Mouse (Mus musculus) lung, postnatal 4 days (tissue): ENCODE results near the gene Rnf24.
"Not testable (repeated sequence)": the region's sequence is repeated elsewhere in the genome, so short reads cannot be mapped to it uniquely, and the experiment has no call there.

ENCODE experiments used
- DNase-seq, 2 experiments: peaks; one replicate each; pipeline ENCODE4 v3.0.0; 2021

Rnf24 gene

DNA sequence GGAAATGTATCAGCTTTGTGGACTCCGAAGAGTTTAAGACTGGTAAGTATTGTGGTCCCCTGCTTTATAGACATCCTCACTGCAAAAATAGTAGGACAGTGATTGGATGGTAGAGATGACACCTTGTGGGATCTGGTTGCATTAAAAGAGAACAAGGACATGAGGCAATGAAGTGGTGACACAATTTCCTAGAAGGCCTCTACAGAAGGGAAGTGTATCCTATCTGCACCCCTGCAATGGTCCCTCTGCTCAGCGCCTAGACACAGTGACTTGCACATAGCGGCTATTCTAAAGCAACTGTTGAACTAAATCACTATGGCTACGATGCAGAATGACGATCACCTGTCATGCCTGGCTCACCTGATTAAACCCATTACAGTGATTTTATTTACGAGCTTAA, 15.1 kb downstream of the Rnf24 start:
- no peak for DNase-seq

DNA sequence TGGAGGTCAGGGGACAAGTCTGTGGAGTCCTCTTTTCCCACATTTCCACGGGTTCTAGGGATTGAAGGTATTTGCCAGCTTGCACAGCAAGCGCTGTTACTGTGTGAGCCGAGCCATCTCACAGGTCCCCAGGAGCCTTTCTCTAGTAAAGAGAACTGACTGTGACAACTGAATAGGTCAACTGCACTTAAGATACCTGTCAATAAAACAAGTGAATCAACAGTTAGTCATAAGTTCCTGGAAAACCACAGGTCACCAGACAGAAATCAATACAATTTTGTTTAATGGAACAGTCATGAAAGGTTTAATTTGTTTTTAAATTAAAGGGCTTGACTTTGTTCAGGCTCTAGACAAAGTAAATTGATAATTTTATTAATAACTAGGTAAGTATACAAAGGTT, 22.1 kb downstream of the Rnf24 start:
- no peak for DNase-seq

- DNase-seq: no peak
These were observed 23.7 kb downstream of the Rnf24 start for GRCm38 (mm10) chr2:131328981-131329380.

GRCm38 (mm10) chr2:131326044-131326443, 26.6 kb downstream of the Rnf24 start:
- no peak for DNase-seq

- no peak for DNase-seq
These were observed 29.0 kb downstream of the Rnf24 start for GRCm38 (mm10) chr2:131323675-131324074.

- DNase-seq: peak; percentile 62
These were observed 31.5 kb downstream of the Rnf24 start for GRCm38 (mm10) chr2:131321192-131321591.

GRCm38 (mm10) chr2:131319401-131319800, 33.3 kb downstream of the Rnf24 start:
- no peak for DNase-seq

- no peak for DNase-seq
These were observed 36.5 kb downstream of the Rnf24 start for GRCm38 (mm10) chr2:131316167-131316566.

DNA sequence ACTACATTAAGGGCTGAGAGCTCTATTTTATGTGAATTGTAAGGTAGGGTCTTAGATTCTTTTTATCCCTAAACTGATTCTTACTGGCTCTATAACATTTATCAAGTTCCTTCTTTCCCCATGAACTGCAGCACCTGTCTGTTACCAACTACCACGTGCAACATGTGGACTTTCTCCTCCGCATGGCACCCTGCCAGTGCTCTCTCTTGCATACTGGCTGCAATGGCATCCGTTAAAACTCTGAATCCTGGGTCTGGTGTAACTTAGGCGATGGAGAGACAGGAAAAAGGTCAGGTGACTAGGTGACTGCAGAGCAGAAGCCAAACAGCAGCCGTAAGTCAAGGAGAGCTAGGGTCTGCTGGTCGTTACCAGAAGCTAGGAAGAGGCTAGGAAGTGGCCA, 43.4 kb downstream of the Rnf24 start:
- DNase-seq: no peak

GRCm38 (mm10) chr2:131307822-131308221, 44.9 kb downstream of the Rnf24 start:
- no peak for DNase-seq

DNA sequence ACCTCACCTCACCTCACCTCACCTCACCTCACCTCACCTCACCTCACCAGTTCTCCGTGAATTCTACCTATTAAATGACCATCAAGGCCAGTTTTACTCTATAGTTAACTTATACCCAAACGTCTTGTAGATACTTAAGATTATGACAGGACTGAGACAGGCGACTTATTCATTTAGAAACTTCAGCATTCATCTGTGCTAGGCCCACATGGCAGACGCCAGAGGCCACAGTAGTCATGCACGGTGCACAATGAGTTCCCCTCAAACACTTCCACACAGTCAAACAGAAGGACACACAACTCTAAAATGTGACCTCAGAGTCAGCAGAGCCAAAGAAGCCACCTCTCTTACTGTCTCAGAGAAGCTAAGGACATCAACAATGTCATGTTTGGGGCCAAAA, 45.3 kb downstream of the Rnf24 start:
- no peak for DNase-seq

DNA sequence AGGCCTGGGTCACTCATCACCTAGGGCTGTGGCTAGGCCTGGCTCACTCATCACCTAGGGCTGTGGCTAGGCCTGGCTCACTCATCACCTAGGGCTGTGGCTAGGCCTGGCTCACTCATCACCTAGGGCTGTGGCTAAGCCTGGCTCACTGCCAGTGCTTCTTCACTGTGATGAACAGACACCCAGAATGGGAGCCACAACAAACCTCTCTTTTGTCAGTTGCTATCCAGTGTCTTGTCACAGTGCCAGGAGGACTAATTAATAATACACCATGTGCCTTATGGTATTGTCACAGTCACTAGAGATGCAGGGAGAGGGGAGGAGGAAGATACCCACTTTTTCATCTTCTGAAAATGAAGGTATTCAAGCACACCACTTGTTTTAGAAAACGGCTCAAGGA, 47.5 kb downstream of the Rnf24 start:
- DNase-seq: not testable (repeated sequence)

- no peak for DNase-seq
These were observed 48.2 kb downstream of the Rnf24 start for GRCm38 (mm10) chr2:131304497-131304896.

- no peak for DNase-seq
These were observed 51.1 kb downstream of the Rnf24 start for GRCm38 (mm10) chr2:131301635-131302034.

DNA sequence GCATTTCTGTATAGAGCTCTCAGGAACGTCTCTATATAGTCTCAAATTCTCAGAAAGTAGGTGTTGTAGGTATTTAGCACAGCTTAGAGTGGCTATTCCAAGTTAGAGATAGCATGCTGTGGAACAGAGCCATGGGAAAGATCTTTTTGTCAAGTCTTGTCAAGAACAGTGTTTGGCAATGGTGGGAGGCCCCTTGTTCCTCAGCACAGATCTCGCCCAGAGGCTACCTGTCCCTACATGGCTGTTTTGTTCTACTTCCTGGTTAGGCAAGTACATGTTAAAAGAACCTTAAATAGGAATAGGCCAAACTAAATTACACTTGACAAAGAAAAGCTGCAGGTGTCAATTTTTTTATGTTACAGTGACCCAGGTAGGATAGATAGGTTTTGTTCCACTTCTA, 52.2 kb downstream of the Rnf24 start:
- no peak for DNase-seq

- DNase-seq: not testable (repeated sequence)
These were observed 54.0 kb downstream of the Rnf24 start for GRCm38 (mm10) chr2:131298674-131299073.

DNA sequence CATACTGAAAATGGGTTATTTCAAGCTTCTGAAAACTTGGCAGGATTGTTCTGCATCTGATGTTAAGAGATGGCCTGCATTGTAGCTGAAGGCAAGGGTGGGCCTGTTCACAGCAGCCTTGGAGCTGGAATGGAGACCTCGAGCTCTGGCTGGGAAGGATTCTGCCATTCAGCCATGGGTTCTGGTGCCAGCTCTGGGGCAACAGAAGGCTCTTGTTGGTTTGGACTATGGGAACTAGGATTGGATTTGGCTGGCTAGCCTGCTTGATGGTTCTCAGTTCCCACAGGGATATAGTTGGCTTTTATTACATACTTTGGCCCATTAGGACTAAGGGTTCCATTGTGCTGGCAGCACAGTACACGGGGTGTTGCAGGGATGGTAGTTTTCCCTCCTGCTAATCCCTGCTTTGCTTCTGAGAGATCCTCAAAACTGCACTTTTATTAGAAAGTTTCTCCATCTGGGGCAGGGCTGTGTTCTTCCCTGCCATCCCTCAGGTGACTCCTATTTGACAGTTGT, 55.9 kb downstream of the Rnf24 start:
- no peak for DNase-seq

DNA sequence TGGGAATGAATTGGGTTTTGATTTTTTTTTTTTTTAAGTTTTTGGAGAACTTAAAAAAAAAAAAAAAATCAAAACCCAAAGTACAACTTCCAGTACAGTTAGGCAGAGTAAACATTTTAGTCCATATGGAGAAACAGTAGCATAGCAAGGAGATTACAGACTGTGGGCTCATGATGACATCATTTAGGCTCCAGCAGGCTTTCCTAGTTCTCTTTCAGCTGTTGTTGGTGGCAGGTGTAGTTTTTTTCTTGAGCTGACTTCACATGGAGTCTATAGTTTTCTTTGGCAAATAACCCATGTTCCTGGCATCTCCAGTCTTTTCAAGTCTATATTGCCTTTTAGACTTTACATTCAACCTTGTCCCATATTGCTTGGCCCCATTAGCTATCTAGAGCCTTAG, 62.0 kb downstream of the Rnf24 start:
- no peak for DNase-seq

GRCm38 (mm10) chr2:131286276-131286675, 66.4 kb downstream of the Rnf24 start:
- no peak for DNase-seq

DNA sequence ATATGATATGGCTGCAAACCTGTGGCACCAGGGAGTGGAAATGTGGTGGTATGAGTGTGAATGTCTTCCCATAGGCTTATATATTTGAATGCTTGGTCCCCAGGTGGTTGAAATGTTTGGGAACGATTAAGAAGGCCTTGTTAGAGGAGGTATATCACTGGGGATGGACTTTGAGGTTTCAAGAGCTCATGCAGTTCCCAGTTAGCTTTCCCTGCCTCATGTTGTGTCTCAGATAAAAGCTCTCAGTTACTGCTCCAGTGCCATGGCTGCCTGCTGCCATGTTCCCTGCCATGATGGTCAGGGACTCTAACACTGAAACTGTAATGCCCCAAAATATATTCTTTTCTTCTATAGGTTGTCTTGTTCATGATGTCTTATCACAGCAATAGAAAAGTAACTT, 71.1 kb downstream of the Rnf24 start:
- DNase-seq: no peak

- no peak for DNase-seq
These were observed 76.0 kb downstream of the Rnf24 start for GRCm38 (mm10) chr2:131276722-131277121.

GRCm38 (mm10) chr2:131275493-131275892, 77.2 kb downstream of the Rnf24 start:
- no peak for DNase-seq

DNA sequence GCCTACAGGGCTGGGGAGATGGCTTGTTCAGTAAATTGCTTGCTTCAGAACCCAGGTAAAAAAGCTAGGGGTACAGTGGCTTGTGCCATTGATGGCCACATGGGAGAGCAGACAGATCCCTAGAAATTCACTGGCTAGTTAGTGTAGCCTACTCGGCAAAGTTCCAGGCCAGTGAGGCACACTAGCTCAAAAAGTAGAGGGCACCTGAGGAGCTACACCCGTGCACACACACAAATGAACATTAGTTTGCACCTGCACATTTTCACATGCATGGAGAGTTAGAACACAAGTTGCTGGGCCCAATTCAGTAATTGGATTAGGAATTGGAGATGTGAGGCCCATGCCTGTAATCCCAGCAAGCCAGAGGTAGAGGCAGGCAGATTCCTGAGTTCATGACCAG, 87.6 kb downstream of the Rnf24 start:
- no peak for DNase-seq

GRCm38 (mm10) chr2:131264027-131264426, 88.7 kb downstream of the Rnf24 start:
- DNase-seq: no peak
